Mouse (Mus musculus): ENCODE measurements around the gene Nos1.

Gene Nos1

GRCm38 (mm10) chr5:117969681-117970427 is 189.0 kb downstream of the Nos1 start:
- no peak for DNase-seq

- no peak for DNase-seq
These were observed 195.4 kb downstream of the Nos1 start for GRCm38 (mm10) chr5:117976263-117976656.

- peak; percentile 95 for DNase-seq
These were observed 196.0 kb downstream of the Nos1 start, which contains the start of gene Fbxo21 for GRCm38 (mm10) chr5:117976657-117977500. Fbxo21 (plus strand) TSS chr5:117976730.

GRCm38 (mm10) chr5:117977501-117978158 is 196.8 kb downstream of the Nos1 start:
- peak; percentile 52 for DNase-seq

GRCm38 (mm10) chr5:117978159-117978697 is 197.4 kb downstream of the Nos1 start:
- DNase-seq: no peak

GRCm38 (mm10) chr5:117979082-117979481 is 198.2 kb downstream of the Nos1 start:
- no peak for DNase-seq

- DNase-seq: no peak
These were observed 200.1 kb downstream of the Nos1 start for GRCm38 (mm10) chr5:117980921-117981320.

- DNase-seq: no peak
These were observed 201.1 kb downstream of the Nos1 start for GRCm38 (mm10) chr5:117981943-117982342.

- DNase-seq: no peak
These were observed 205.5 kb downstream of the Nos1 start for GRCm38 (mm10) chr5:117986327-117986726.

- DNase-seq: no peak
These were observed 207.1 kb downstream of the Nos1 start for GRCm38 (mm10) chr5:117987891-117988290.

GRCm38 (mm10) chr5:117988367-117988766 is 207.5 kb downstream of the Nos1 start:
- DNase-seq: no peak

- DNase-seq: no peak
These were observed 208.9 kb downstream of the Nos1 start for GRCm38 (mm10) chr5:117989773-117990172.

- no peak for DNase-seq
These were observed 210.1 kb downstream of the Nos1 start for GRCm38 (mm10) chr5:117990957-117991356.

GRCm38 (mm10) chr5:117993550-117993949 is 212.7 kb downstream of the Nos1 start:
- DNase-seq: no peak

- DNase-seq: no peak
These were observed 214.6 kb downstream of the Nos1 start for GRCm38 (mm10) chr5:117995372-117995901.

- no peak for DNase-seq
These were observed 215.1 kb downstream of the Nos1 start for GRCm38 (mm10) chr5:117995911-117996310.

- no peak for DNase-seq
These were observed 215.7 kb downstream of the Nos1 start for GRCm38 (mm10) chr5:117996581-117996980.

GRCm38 (mm10) chr5:117997434-117997970 is 216.7 kb downstream of the Nos1 start:
- DNase-seq: no peak

GRCm38 (mm10) chr5:117999061-117999460 is 218.2 kb downstream of the Nos1 start:
- no peak for DNase-seq

GRCm38 (mm10) chr5:117999584-117999983 is 218.8 kb downstream of the Nos1 start:
- no peak for DNase-seq

GRCm38 (mm10) chr5:118002059-118002458 is 221.2 kb downstream of the Nos1 start:
- peak; percentile 81 for DNase-seq

GRCm38 (mm10) chr5:118004619-118005018 is 223.8 kb downstream of the Nos1 start:
- peak; percentile 89 for DNase-seq

- no peak for DNase-seq
These were observed 224.9 kb downstream of the Nos1 start for GRCm38 (mm10) chr5:118005728-118006127.

Data from thymus, postnatal 4 days (tissue).